Mouse (Mus musculus): Measurements from ENCODE around the gene Mrgprb5.
A peak's percentile ranks its signal among the peaks of the same experiment; 100 is the strongest.
"Not testable (repeated sequence)": the region's sequence is repeated elsewhere in the genome, so short reads cannot be mapped to it uniquely, and the experiment has no call there.

Mrgprb5 gene

GRCm38 (mm10) chr7:48168919-48169318, at the start of gene Mrgprb5:
Mrgprb5 (minus strand) TSS chr7:48169019.
- no peak for DNase-seq

GRCm38 (mm10) chr7:48199188-48199587, 30.4 kb upstream of the Mrgprb5 start, which contains the start of gene Mrgprb4:
Mrgprb4 (minus strand) TSS chr7:48199288.
- no peak for DNase-seq

GRCm38 (mm10) chr7:48167471-48167870, 1.3 kb downstream of the Mrgprb5 start:
- DNase-seq: no peak

GRCm38 (mm10) chr7:48138248-48138702, 30.5 kb downstream of the Mrgprb5 start:
- DNase-seq: peak; percentile 3

- DNase-seq: no peak
Observed at GRCm38 (mm10) chr7:48137216-48138077, 31.4 kb downstream of the Mrgprb5 start.

GRCm38 (mm10) chr7:48132674-48133073, 36.1 kb downstream of the Mrgprb5 start:
- DNase-seq: no peak

- not testable (repeated sequence) for DNase-seq
Observed at GRCm38 (mm10) chr7:48132247-48132646, 36.6 kb downstream of the Mrgprb5 start.

- not testable (repeated sequence) for DNase-seq
Observed at GRCm38 (mm10) chr7:48131820-48132219, 37.0 kb downstream of the Mrgprb5 start.

- no peak for DNase-seq
Observed at GRCm38 (mm10) chr7:48123806-48124205, 45.0 kb downstream of the Mrgprb5 start.

All from kidney, adult 11 months (tissue).